ENCODE assay signal across 9 mouse cellular contexts in the genomic region with DNA sequence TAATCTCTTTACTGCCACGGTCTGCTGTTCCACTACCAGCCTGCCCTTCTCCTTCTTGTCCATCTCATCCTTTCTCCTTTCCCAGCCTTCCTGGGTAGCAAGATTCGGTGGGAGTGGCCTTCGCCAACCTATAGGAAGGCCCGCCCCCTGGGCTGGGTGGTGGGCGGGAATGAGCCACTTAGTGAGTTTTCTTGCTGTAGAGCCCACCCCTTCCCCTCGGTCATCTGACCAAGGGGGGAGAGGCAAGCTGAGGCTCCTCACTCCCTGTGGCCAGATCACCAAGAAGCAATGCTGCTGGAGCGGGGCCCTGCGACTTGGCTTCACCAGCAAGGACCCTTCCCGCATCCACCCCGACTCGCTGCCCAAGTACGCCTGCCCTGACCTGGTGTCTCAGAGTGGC.
DNase-seq lines count a peak whose midpoint lies in the region; ATAC-seq and TF ChIP-seq lines count a peak whose summit lies in the region.
"Had no signal": no experiment of that assay in that cellular context is flagged by ENCODE, and none has a peak within 500 bp of the region (broad histone marks: within the 10 kb centered on the region; RNA-seq: fewer than 3 reads in every experiment).

No protein-coding gene starts in this region.

- no peaks in the 10 kb centered on the region for H3K36me3 ChIP-seq in forebrain, embryonic 10.5 days (replicated peaks)
- H3K36me3 ChIP-seq in forebrain, postnatal 0 days (ENCODE audit: insufficient read depth): no peaks in the 10 kb centered on the region
- H3K36me3 ChIP-seq in hindbrain, embryonic 10.5 days: no peaks in the 10 kb centered on the region
- H3K36me3 ChIP-seq in liver, embryonic 15.5 days (replicated peaks): no peaks in the 10 kb centered on the region

- H3K4me1 ChIP-seq in forebrain, embryonic 10.5 days: peaks cover 28% of the 10 kb centered on the region
- H3K4me1 ChIP-seq in forebrain, postnatal 0 days (ENCODE audit: insufficient read depth): no peaks in the 10 kb centered on the region
- peaks cover 35% of the 10 kb centered on the region for H3K4me1 ChIP-seq in hindbrain, embryonic 10.5 days (replicated peaks)
- H3K4me1 ChIP-seq in liver, embryonic 15.5 days (replicated peaks): no peaks in the 10 kb centered on the region

- no peak for TF ChIP-seq CTCF in forebrain, postnatal 0 days (IDR thresholded peaks at IDR 0.05; ENCODE audit: low read depth)

- peaks cover 5% of the 10 kb centered on the region; the same call in 1 of the 2 replicates for H3K27me3 ChIP-seq in forebrain, embryonic 10.5 days (ENCODE audit: poor library complexity, severe bottlenecking)
- H3K27me3 ChIP-seq in forebrain, postnatal 0 days (ENCODE audit: insufficient read depth, low read length): no peaks in the 10 kb centered on the region
- H3K27me3 ChIP-seq in hindbrain, embryonic 10.5 days (ENCODE audit: insufficient read depth, poor library complexity, severe bottlenecking): peaks cover 10% of the 10 kb centered on the region
- peaks cover 8% of the 10 kb centered on the region; the same call in 1 of the 2 replicates for H3K27me3 ChIP-seq in liver, embryonic 15.5 days

- H3K9ac ChIP-seq in forebrain, postnatal 0 days: no peak overlapping the region
- no peak overlapping the region for H3K9ac ChIP-seq in liver, embryonic 15.5 days

- H3K4me2 ChIP-seq in forebrain, postnatal 0 days (ENCODE audit: low read depth): no peak overlapping the region
- H3K4me2 ChIP-seq in liver, embryonic 15.5 days: peak overlapping the region; percentile 24; the same call in 1 of the 2 replicates

- no peaks in the 10 kb centered on the region for H3K9me3 ChIP-seq in forebrain, embryonic 10.5 days
- H3K9me3 ChIP-seq in forebrain, postnatal 0 days (ENCODE audit: low read length): no peaks in the 10 kb centered on the region
- H3K9me3 ChIP-seq in hindbrain, embryonic 10.5 days: no peaks in the 10 kb centered on the region
- H3K9me3 ChIP-seq in liver, embryonic 15.5 days (replicated peaks): no peaks in the 10 kb centered on the region

- H3K4me3 ChIP-seq in forebrain, embryonic 10.5 days: peak overlapping the region; percentile 50
- no peak overlapping the region for H3K4me3 ChIP-seq in forebrain, postnatal 0 days (ENCODE audit: low read depth, low read length)
- H3K4me3 ChIP-seq in hindbrain, embryonic 10.5 days: peak overlapping the region; percentile 47
- peak overlapping the region; percentile 2; the same call in 1 of the 2 replicates for H3K4me3 ChIP-seq in liver, embryonic 15.5 days (replicated peaks)
- H3K4me3 ChIP-seq: myocyte had no signal

- peak overlapping the region; percentile 74; the same call in 1 of the 2 replicates for H3K27ac ChIP-seq in forebrain, embryonic 10.5 days
- no peak overlapping the region for H3K27ac ChIP-seq in forebrain, postnatal 0 days (ENCODE audit: low read depth, low read length)
- peak overlapping the region; percentile 74 for H3K27ac ChIP-seq in hindbrain, embryonic 10.5 days
- no peak overlapping the region for H3K27ac ChIP-seq in liver, embryonic 15.5 days (replicated peaks)

- peak; percentile 59 for DNase-seq in forebrain, embryonic 10.5 days (ENCODE audit: extremely low spot score, low spot score)
- no peak for DNase-seq in forebrain, postnatal 0 days
- peak; percentile 70 for DNase-seq in ES-CJ7 (ENCODE audit: low read depth, low spot score)
- DNase-seq in hindbrain, embryonic 10.5 days (ENCODE audit: low spot score): peak; percentile 66
- DNase-seq in layer of hippocampus, postnatal 36 days: no peak
- DNase-seq in layer of hippocampus, adult 18-20 months (ENCODE audit: low spot score in 2 of 2): no peak
- DNase-seq in spleen, adult 12 weeks (ENCODE audit: low spot score): no peak

- 28% methylated on average over 12 of the region's 12 CpGs for WGBS in forebrain, embryonic 10.5 days
- 44% methylated on average over 12 of the region's 12 CpGs for WGBS in forebrain, postnatal 0 days
- WGBS in hindbrain, embryonic 10.5 days: 29% methylated on average over 12 of the region's 12 CpGs
- 30% methylated on average over 12 of the region's 12 CpGs for WGBS in liver, embryonic 15.5 days (ENCODE audit: insufficient replicate concordance)

- no peak for ATAC-seq in forebrain, postnatal 0 days
- ATAC-seq in liver, embryonic 15.5 days (ENCODE audit: insufficient read depth): no peak

Comparison
In these comparisons a context has a peak if more than half of its experiments do, and no peak if none do; other contexts are left out.
1. DNase-seq: peak in forebrain, embryonic 10.5 days (single experiment), ES-CJ7 (single experiment) and hindbrain, embryonic 10.5 days (single experiment); none in forebrain, postnatal 0 days (single experiment), layer of hippocampus, postnatal 36 days (0 of 2), layer of hippocampus, adult 18-20 months (0 of 2) and spleen, adult 12 weeks (single experiment).
2. H3K27ac ChIP-seq: peak in forebrain, embryonic 10.5 days (single experiment) and hindbrain, embryonic 10.5 days (single experiment); none in forebrain, postnatal 0 days (single experiment) and liver, embryonic 15.5 days (single experiment).